Mouse (Mus musculus) embryonic facial prominence, embryonic 13.5 days (tissue): ENCODE data around the gene Pax7. TPM values are rescaled to one million over a fixed set of nuclear protein-coding genes. Genes with fewer than 3 reads are reported as not detected.
A peak's percentile ranks its signal among the peaks of the same experiment; 100 is the strongest.

Experiments
- ATAC-seq: fragments of 200-750 bp; cut with Nextera tagmentation; 2 replicates; pipeline ENCODE4 v1.8.0; 2017; ENCODE audit warnings: low read depth; ENCODE audit not compliant: insufficient number of reproducible peaks, insufficient read depth, low FRiP score, low TSS enrichment
- H3K27ac ChIP-seq: fragments of 300-500 bp; sonication (generic); 2 replicates; pipeline ENCODE4 v1.5.1; 2015; ENCODE audit warnings: moderate library complexity, mild to moderate bottlenecking, inconsistent platforms
- H3K27me3 ChIP-seq: fragments of 300-500 bp; sonication (generic); 2 replicates; pipeline ENCODE4 v1.6.1; 2015; ENCODE audit warnings: mild to moderate bottlenecking, inconsistent platforms
- H3K36me3 ChIP-seq: fragments of 300-500 bp; sonication (generic); 2 replicates; pipeline ENCODE4 v1.6.1; 2015; ENCODE audit warnings: mild to moderate bottlenecking, inconsistent platforms
- H3K4me1 ChIP-seq: fragments of 300-500 bp; sonication (generic); 2 replicates; pipeline ENCODE4 v1.6.1; 2015; ENCODE audit warnings: inconsistent platforms
- H3K4me2 ChIP-seq: fragments of 300-500 bp; sonication (generic); 2 replicates; pipeline ENCODE4 v1.6.1; 2015; ENCODE audit warnings: moderate library complexity, mild to moderate bottlenecking, inconsistent platforms
- H3K4me3 ChIP-seq: fragments of 300-500 bp; sonication (generic); 2 replicates; pipeline ENCODE4 v1.5.1; 2015; ENCODE audit warnings: mild to moderate bottlenecking, inconsistent platforms
- H3K9ac ChIP-seq: fragments of 300-500 bp; sonication (generic); 2 replicates; pipeline ENCODE4 v1.6.1; 2015; ENCODE audit warnings: mild to moderate bottlenecking, inconsistent platforms
- H3K9me3 ChIP-seq: fragments of 300-500 bp; sonication (generic); 2 replicates; pipeline ENCODE4 v1.6.1; 2016; ENCODE audit warnings: inconsistent platforms
- WGBS: fragments of 180-500 bp; shearing (Covaris S2); methylation state at CpG from one replicate; pipeline ENCODE4 v1.1.7; 2015; ENCODE audit warnings: mixed read lengths; 5-methylcytosine and 5-hydroxymethylcytosine counted together
- polyA plus RNA-seq: library from polyadenylated mRNA; unstranded; fragments of >200 nt; fragmentation: Nextera tagmentation; extraction: Ambion mirVana; gene quantifications from 2 replicates; pipeline ENCODE4 v1.2.1, GENCODE M21; 2015

The Pax7 gene
- polyA plus RNA-seq, 1 experiment from 2014 or later, result 2.5 TPM

DNA sequence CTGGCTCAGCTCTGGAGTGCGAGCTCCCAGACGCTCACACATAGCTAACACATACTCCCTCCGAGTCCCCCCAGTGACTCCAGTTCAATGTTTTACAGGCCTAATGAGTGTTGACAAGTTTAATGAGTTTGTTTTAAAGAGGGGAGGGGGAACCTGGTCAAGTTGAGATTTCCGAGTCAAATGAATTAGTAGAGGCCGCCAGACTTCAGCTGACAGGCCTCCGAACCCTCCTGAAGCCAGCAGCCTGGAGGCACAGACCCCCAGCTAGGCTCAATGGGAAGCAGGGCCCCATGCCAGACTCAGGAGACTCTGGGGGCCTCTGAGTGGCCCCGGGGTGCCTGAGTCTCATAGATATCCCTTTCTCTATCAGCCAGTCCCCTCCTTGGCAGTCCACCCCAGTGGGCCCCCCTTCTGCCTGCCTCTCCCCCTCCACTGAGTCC lies 23.9 kb downstream of the Pax7 start:
- 21% methylated on average over 7 of the region's 7 CpGs for WGBS
- no peak overlapping the region for H3K4me2 ChIP-seq
- ATAC-seq, result no peak

DNA sequence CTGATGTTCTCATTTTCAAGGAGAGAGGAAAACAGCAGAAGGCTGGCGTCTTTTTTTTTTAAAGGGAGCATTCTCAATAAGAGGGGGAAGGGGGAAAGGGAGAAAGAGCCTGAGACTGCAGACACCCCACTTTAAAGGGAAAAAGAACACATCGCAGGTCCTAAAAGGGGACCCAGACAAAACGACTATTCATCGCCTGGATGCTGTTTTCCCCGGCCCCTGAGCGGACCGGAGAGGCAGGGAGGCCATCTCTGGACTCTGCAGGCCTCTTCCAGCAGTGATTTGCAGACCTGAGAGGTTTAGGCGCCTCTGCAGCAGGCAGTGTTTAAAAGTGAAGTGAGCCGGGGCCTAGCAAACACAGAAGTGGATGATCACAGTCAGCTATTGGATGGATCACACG lies 25.5 kb downstream of the Pax7 start:
- H3K9me3 ChIP-seq, result no peaks in the 10 kb centered on the region
- no peak overlapping the region for H3K4me2 ChIP-seq
- no peaks in the 10 kb centered on the region for H3K36me3 ChIP-seq
- WGBS, result 25% methylated on average over 10 of the region's 10 CpGs
- no peak overlapping the region for H3K27ac ChIP-seq
- peaks cover 30% of the 10 kb centered on the region for H3K4me1 ChIP-seq
- peaks cover 77% of the 10 kb centered on the region for H3K27me3 ChIP-seq
- no peak for ATAC-seq
- H3K9ac ChIP-seq, result no peak overlapping the region
- no peak overlapping the region for H3K4me3 ChIP-seq

More for the DNA sequence above, 23.9 kb downstream of the Pax7 start:
- peaks cover 30% of the 10 kb centered on the region for H3K4me1 ChIP-seq
- H3K27me3 ChIP-seq, result peaks cover 88% of the 10 kb centered on the region
- H3K9ac ChIP-seq, result 0 out of 2 replicates have a peak overlapping the region, but pooled peaks have one; percentile 37
- H3K27ac ChIP-seq, result no peak overlapping the region
- no peak overlapping the region for H3K4me3 ChIP-seq
- H3K36me3 ChIP-seq, result no peaks in the 10 kb centered on the region
- H3K9me3 ChIP-seq, result no peaks in the 10 kb centered on the region

DNA sequence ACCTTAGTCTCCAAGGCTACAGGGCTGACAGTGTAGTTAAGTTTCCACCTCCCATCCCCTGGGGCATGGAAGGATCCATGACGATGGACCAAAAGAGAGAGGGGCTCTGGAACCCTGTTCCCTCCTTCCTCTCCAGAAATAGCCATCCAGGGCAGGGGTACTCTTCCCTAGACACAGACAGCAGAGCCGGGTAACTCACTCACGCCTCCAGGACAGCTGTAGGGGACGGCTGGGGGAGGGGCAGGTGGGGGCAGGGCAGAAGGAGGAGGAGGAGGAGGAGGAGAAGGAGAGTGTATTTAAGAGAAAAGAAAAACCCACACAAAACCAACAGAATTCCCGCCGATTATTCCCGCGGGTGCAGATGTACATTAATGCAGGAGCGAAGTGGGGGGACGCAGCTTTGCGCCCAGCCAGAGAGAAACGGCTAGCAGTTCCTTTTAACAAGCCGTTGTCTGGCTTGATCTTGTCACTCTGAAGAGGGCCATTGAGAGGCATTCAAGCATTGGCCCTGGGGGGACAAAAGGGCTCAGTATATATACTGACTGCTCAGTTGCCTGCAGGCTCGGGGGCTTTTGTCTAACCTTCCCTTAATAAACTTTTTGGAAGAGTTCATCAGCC lies 26.0 kb downstream of the Pax7 start:
- Histone ChIP-seq H3K9ac (no peak overlapping the region), H3K27me3 (peaks cover 72% of the 10 kb centered on the region), H3K9me3 (no peaks in the 10 kb centered on the region), H3K4me1 (peaks cover 30% of the 10 kb centered on the region), H3K36me3 (no peaks in the 10 kb centered on the region), H3K27ac (no peak overlapping the region), H3K4me3 (no peak overlapping the region), H3K4me2 (no peak overlapping the region; the same call in 1 of the 2 replicates)
- WGBS, result 8% methylated on average over 14 of the region's 14 CpGs
- no peak for ATAC-seq

DNA sequence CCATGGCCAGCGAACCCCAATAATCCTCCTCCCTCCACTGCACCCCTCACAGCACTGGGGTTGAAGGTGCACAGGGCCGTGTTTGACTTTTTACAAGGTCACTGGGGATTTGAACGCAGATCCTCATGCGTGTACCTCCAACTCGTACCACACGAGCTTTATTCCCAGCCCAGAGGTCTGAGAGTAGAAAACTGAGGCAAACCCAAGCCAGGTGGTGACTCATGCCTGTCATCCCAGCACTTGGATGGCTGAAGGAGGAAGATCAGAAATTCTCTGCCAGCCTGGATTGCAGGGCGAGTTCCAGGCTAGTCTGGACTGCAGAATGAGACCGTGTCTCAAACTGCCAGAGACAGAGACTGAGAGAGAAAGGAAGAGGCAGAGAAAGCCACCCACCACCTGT lies 28.4 kb downstream of the Pax7 start:
- no peak overlapping the region for H3K27ac ChIP-seq
- no peak overlapping the region for H3K9ac ChIP-seq
- H3K4me2 ChIP-seq, result no peak overlapping the region
- no peak overlapping the region for H3K4me3 ChIP-seq
- H3K36me3 ChIP-seq, result no peaks in the 10 kb centered on the region
- no peaks in the 10 kb centered on the region for H3K9me3 ChIP-seq
- no peak for ATAC-seq
- H3K4me1 ChIP-seq, result peaks cover 21% of the 10 kb centered on the region
- peaks cover 63% of the 10 kb centered on the region for H3K27me3 ChIP-seq
- WGBS, result 66% methylated on average over 8 of the region's 8 CpGs

DNA sequence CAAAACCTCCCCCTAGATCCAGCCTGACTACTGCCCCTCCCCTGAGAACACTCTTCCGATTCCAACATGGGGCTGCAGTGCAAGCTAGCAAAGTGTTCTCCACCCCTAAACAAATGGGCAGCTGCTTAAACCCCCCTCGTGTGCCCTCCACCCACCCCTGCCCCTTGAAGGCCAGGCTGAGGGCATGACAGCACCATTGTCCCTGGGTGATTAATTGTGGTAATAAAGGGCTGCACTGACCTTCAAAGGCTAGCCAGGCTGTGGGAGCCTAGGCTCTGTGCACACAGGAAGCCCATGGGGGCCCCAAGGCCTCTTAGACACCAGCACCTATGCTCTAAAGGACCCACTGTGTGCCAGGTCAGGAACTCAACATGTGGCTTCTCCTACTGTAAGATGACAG lies 29.3 kb downstream of the Pax7 start:
- Histone ChIP-seq H3K36me3 (no peaks in the 10 kb centered on the region), H3K4me1 (peaks cover 13% of the 10 kb centered on the region), H3K9ac (no peak overlapping the region), H3K4me2 (no peak overlapping the region), H3K27ac (no peak overlapping the region), H3K9me3 (no peaks in the 10 kb centered on the region), H3K27me3 (peaks cover 55% of the 10 kb centered on the region), H3K4me3 (no peak overlapping the region)
- WGBS, result 65% methylated on average over 2 of the region's 2 CpGs
- no peak for ATAC-seq

DNA sequence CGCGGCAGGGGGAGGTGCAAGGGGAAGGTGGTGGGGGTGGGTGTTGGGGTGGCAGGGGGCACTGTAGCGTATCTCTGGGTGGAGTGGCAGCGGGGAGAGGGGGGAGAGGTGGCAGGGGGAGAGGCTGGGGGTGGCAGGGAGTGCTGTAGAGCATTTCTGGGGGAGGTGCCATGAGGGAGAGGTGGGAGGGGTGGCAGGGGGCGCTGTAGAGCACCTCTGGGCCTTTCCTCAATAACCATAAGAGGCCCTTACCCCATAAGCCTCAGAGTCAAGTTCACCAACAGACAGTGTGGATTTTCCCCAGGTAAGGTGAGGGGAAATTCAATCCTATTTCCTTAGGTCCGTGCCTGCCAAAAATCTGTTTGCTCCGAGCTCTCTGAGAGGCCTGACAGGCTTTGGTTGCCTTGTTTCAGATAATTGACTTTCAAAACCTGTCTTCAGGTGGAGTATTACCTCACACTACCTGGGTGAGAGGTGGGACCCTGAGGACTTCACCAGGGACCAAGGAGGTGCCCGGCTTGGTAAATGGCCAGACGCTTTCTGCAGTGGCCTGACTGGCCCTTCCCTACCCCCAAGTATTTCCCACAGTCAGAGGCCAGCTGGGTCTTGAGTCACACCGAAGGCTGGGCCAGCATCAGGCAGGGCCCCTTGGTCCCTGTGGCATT lies 33.8 kb downstream of the Pax7 start:
- Histone ChIP-seq H3K9ac (no peak overlapping the region), H3K27me3 (peaks cover 14% of the 10 kb centered on the region), H3K4me3 (no peak overlapping the region), H3K27ac (0 out of 2 replicates have a peak overlapping the region, but pooled peaks have one; percentile 9), H3K4me1 (peaks cover 20% of the 10 kb centered on the region), H3K9me3 (no peaks in the 10 kb centered on the region), H3K36me3 (no peaks in the 10 kb centered on the region), H3K4me2 (no peak overlapping the region)
- ATAC-seq, result no peak
- 69% methylated on average over 9 of the region's 10 CpGs for WGBS

DNA sequence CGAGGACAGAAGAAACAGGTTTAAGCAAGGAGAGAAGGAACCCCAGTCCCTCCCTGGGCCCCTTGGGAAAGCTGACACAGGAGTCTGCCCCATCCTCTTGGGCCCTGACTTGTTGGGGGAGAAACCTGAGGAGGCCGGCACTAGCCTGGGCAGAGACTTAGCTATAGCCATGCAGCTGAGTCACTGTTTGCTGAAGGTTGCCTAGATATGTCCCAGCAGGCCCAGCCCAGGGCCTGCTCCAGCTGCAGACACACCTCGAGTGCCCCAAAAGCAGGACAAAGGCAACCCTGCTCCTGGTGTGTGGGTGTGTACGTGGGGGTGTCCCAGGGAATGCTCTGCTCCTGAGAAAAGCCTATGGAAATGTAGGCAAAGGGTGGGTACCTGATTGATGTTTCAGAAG lies 36.0 kb downstream of the Pax7 start:
- H3K36me3 ChIP-seq, result no peaks in the 10 kb centered on the region
- no peak overlapping the region for H3K9ac ChIP-seq
- H3K4me3 ChIP-seq, result no peak overlapping the region
- H3K9me3 ChIP-seq, result no peaks in the 10 kb centered on the region
- peaks cover 20% of the 10 kb centered on the region for H3K4me1 ChIP-seq
- H3K27me3 ChIP-seq, result peaks cover 8% of the 10 kb centered on the region
- ATAC-seq, result peak; percentile 59
- H3K27ac ChIP-seq, result 0 out of 2 replicates have a peak overlapping the region, but pooled peaks have one; percentile 7
- no peak overlapping the region for H3K4me2 ChIP-seq
- whole genome bisulfite sequencing, result 42% methylated on average over 4 of the region's 4 CpGs

DNA sequence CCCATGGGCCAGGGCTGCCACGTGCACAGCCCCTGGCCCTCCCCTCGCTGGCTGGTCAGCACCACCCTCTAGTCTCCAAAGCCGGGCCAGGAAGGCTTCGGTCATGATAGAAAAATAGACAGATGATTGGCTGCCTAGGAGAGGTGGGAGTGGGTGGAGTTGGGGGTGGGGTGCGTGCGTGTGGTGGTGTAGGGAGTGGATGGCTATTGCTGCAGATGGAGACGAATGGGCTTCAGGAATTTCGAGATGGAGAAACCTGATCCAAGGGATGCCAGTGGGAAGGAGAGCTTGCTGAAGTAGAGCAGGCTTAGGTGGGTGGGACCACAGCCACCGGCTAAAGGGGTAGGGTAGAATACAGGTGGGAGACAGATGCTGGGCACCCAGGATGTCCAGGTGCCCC lies 37.2 kb downstream of the Pax7 start:
- no peak overlapping the region for H3K4me2 ChIP-seq
- no peak overlapping the region for H3K4me3 ChIP-seq
- 18% methylated on average over 9 of the region's 9 CpGs for WGBS
- no peaks in the 10 kb centered on the region for H3K9me3 ChIP-seq
- H3K4me1 ChIP-seq, result peaks cover 24% of the 10 kb centered on the region
- no peaks in the 10 kb centered on the region for H3K36me3 ChIP-seq
- ATAC-seq, result no peak
- H3K27ac ChIP-seq, result no peak overlapping the region
- H3K27me3 ChIP-seq, result peaks cover 5% of the 10 kb centered on the region; the same call in 1 of the 2 replicates
- H3K9ac ChIP-seq, result no peak overlapping the region

DNA sequence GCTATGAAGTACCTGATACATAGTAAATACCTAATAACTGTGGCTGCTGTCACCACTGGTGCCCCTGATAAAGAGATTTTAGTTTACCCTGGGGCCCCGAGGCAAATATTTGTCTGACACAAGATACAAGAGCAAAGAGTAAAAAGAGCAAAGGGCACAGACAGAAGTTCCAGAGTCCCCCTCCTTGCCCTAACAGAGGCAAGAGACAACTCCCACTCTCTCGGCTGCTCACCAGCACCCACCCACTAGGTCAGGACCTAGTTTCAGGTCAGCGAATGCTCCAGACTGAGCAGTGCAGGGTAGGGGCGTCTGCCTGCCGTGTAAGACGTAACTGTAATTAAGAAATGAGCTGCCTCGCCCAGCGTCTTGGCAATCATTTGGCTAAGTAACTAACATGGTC lies 42.2 kb downstream of the Pax7 start:
- no peak overlapping the region for H3K9ac ChIP-seq
- ATAC-seq, result no peak

DNA sequence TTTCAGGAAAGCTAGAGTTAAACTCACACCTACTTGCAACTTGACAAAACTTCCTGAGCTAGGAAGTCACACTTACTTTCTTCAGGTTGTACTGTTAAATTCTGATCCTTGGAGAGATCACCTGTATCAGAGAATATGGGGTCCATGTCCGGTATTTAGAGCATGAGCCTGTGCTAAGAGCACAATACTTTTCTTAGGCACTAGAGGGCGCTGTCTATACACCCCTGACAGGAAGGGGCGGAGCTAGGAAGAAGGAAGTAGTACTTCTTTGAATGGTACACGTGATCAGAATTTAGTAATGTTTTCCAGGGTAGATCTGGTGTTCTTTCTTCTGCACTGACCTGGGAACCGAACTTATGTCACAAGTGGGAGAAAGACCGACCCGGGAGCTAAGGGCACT lies 43.6 kb downstream of the Pax7 start:
- Histone ChIP-seq H3K36me3 (no peaks in the 10 kb centered on the region), H3K9me3 (no peaks in the 10 kb centered on the region), H3K4me1 (peaks cover 8% of the 10 kb centered on the region), H3K4me3 (no peak overlapping the region), H3K27ac (no peak overlapping the region), H3K4me2 (no peak overlapping the region), H3K9ac (no peak overlapping the region), H3K27me3 (peaks cover 4% of the 10 kb centered on the region; the same call in 1 of the 2 replicates)
- ATAC-seq, result no peak
- 84% methylated on average over 7 of the region's 7 CpGs for WGBS

More for the DNA sequence above, 42.2 kb downstream of the Pax7 start:
- 27% methylated on average over 8 of the region's 8 CpGs for WGBS
- Histone ChIP-seq H3K4me3 (no peak overlapping the region), H3K9me3 (no peaks in the 10 kb centered on the region), H3K4me1 (peaks cover 15% of the 10 kb centered on the region), H3K4me2 (no peak overlapping the region), H3K36me3 (no peaks in the 10 kb centered on the region), H3K27ac (no peak overlapping the region), H3K27me3 (peaks cover 4% of the 10 kb centered on the region; the same call in 1 of the 2 replicates)

DNA sequence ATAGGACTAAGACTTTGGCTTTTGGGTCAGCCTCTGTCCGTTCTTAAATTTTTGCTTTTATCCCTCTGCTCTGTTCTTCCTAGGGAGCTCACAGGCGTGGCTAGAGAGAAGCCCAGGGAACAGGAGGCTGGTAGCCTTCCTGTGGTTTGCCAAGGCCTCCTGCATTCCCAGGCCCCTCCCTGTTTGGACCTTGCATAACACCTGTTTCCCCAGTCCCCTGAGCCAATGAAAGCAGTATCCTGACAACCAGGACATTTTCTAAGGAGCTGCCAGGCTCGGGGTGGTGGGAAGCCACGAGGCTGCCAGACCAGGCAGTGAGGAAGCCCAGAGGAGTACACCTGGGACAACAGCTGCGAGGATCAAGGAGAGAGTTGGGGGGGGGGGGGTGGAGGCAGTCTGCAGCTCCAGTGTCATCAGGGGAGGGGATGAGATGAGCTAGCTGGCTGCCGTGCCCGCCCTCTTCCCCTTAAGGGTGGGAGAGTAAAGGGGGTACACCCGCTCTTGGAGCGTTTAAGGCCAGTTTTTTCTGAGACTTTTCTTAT lies 50.3 kb downstream of the Pax7 start:
- Histone ChIP-seq H3K36me3 (no peaks in the 10 kb centered on the region), H3K27ac (no peak overlapping the region), H3K4me3 (no peak overlapping the region), H3K9ac (no peak overlapping the region), H3K9me3 (no peaks in the 10 kb centered on the region), H3K27me3 (0 out of 2 replicates have a peak, but pooled peaks cover under 1% of the 10 kb centered on the region), H3K4me1 (peaks cover 4% of the 10 kb centered on the region; the same call in 1 of the 2 replicates), H3K4me2 (no peak overlapping the region)
- ATAC-seq, result no peak
- WGBS, result 65% methylated on average over 9 of the region's 9 CpGs
